Mouse (Mus musculus) adrenal gland, postnatal 25 days (tissue): ENCODE results near the gene Olfr1134. TPM values are rescaled to one million over a fixed set of nuclear protein-coding genes. Genes with fewer than 3 reads are reported as not detected.
"Not testable (repeated sequence)": the region's sequence is repeated elsewhere in the genome, so short reads cannot be mapped to it uniquely, and the experiment has no call there.

Source experiments
- DNase-seq: peaks from one replicate; pipeline ENCODE4 v3.0.0; 2021; ENCODE audit warnings: mixed read lengths
- long read RNA-seq: library from polyadenylated mRNA; stranded (forward); transcript quantifications from one replicate; pipeline ENCODE4 v2.0.0, GENCODE M21; 2021
- total RNA-seq: library from RNA; stranded (reverse); gene quantifications from 2 replicates; pipeline ENCODE4 v1.2.3, GENCODE M21; 2021

Gene Olfr1134
- not detected in 2 replicates for total RNA-seq
- long read RNA-seq, result 0 reads

DNA sequence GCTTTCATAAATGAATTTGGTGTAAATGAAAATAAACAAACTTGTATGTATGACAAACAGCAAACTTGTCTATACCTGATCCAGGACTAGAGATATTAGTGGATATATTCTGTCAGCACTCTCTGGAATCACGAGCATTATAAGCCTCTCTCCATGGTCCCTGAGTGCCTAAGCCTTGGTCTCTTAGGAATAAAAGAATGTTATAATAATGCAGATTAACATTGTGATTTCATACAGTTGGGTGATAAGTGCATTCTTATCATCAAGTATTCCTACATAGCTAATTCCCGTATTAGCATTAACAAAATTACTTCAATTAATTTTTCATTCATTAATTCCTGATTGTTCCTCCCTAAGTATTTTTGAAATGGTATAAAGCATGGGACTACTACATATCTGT is at the start of gene Olfr1134:
TSS of gene Olfr1134 (minus strand) at position 101 of the 400 bp plus-strand sequence.
- DNase-seq, result no peak

DNA sequence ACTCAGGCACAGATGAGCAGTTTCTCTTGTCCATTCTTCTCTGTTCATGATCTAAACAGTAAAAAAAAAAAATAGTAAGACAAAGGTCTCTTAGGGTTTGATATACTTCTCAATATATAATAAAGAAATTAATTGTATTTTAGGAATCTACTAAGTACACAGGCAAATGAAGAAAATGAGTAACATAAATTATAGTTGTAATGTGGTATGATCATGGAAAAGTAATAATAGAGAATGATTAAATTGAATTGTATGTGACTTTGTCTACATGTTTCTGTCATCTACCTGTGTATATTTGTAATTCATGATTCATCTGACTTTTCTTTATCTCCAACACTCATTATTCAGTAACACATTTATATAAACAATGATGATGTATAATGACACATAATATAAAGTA is 35.6 kb upstream of the Olfr1134 start, which contains the start of gene Olfr1136:
TSS of gene Olfr1136 (minus strand) at position 101 of the 400 bp plus-strand sequence.
- DNase-seq, result no peak

DNA sequence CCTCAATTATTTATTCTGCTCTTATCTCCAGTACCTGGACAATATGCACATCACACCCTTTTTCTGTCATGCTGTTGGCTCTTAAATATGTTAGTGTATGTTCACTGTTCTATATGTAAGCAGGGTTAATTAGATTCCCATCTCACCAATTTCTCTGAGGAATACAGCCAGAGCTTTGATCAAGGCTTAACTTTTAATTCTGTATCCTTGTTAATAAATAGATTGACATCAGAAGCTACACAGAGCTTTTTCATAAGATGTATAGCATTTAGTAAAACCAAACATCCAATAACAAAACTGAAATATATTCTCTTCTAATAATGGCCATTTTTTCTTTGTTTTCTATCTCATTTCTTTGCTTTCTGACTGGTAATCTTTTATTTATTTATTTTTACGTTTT is 15.3 kb upstream of the Olfr1134 start, which contains the start of gene Olfr1135:
TSS of gene Olfr1135 (minus strand) at position 101 of the 400 bp plus-strand sequence.
- no peak for DNase-seq

DNA sequence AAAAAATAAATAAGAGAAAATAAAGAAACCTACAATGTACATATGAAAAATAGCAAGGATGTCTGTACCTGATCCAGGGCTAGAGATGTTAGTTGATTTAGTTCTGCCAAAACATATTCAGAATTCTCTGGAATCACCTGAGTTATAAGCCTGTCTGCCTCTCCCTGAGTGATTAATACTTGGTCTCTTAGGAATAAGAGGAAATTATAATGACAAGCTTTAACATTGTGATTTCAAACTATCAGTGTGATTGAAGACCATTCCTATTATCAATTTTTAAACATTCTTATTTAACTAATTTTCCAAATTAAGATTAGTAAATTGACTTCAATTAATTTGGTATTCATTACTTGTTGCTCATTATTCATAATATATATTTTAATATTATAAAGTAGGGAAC is 11.0 kb downstream of the Olfr1134 start, which contains the start of gene Olfr1133:
TSS of gene Olfr1133 (minus strand) at position 101 of the 400 bp plus-strand sequence.
- no peak for DNase-seq

DNA sequence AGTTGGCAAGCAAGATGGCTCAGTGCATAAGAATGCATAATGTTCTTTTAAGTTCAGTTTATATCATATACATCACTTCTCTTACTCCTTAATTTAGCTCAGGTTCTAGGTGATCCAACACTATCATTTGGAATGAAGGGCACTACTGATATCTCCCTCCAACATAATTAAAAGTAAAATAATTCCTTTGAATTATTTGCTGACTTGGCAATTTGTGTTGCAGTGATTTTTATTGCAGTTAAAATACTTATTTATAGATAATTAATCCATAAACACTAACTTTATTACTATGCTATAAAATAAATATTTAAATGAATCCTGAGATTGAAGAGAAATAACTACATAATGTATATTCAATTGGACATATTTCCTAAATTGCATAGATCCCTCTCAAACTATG is 15.8 kb downstream of the Olfr1134 start:
- no peak for DNase-seq

DNA sequence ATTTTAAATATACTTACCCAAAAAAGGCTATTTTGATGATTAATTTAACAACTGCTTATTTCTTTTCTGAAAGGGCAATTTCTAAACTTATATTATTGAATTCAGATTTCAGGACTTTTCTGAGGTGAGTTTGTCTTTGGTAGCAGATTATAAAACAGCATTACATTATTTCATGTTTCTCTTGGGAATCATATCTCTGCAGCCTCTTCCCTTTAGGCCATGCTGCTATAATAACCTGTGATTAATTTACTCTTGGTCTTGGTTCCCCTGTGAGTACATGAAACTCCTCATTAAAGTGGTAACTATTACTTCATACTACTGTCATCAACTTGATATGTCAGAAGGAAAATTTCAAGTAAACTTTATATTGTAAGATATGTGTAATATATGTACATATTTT is 20.8 kb downstream of the Olfr1134 start, which contains the start of gene Olfr1132:
TSS of gene Olfr1132 (minus strand) at position 101 of the 400 bp plus-strand sequence.
- DNase-seq, result no peak

GRCm38 (mm10) chr2:87626804-87627203 is 31.5 kb downstream of the Olfr1134 start, which contains the start of gene Olfr1131:
TSS of gene Olfr1131 (plus strand) at chr2:87627104.
- no peak for DNase-seq

- DNase-seq, result not testable (repeated sequence)
These were observed 52.3 kb downstream of the Olfr1134 start, which contains the start of gene Olfr1130 for GRCm38 (mm10) chr2:87605912-87606311. TSS of gene Olfr1130 (plus strand) at chr2:87606212.

Other genes starting within 250 kb of the Olfr1134 start
- not detected in 2 replicates for gene Olfr1123, start 241.8 kb downstream of the Olfr1134 start, total RNA-seq
- not detected in 2 replicates for gene Olfr1124, start 228.2 kb downstream of the Olfr1134 start, total RNA-seq
- gene Olfr1126, start 204.5 kb downstream of the Olfr1134 start, total RNA-seq, result not detected in 2 replicates
- gene Pramel7, start 161.4 kb downstream of the Olfr1134 start, total RNA-seq, result not detected in 2 replicates
- not detected in 2 replicates for gene Pramel6, start 151.9 kb downstream of the Olfr1134 start, total RNA-seq
- not detected in 2 replicates for gene Olfr153, start 126.7 kb downstream of the Olfr1134 start, total RNA-seq
- not detected in 2 replicates for gene Olfr1128, start 112.9 kb downstream of the Olfr1134 start, total RNA-seq
- gene Olfr1129, start 84.6 kb downstream of the Olfr1134 start, total RNA-seq, result not detected in 2 replicates
- gene Olfr1130, start 52.2 kb downstream of the Olfr1134 start, total RNA-seq, result not detected in 2 replicates
- not detected in 2 replicates for gene Olfr1131, start 31.4 kb downstream of the Olfr1134 start, total RNA-seq
- not detected in 2 replicates for gene Olfr1132, start 20.9 kb downstream of the Olfr1134 start, total RNA-seq
- gene Olfr1133, start 11.1 kb downstream of the Olfr1134 start, total RNA-seq, result not detected in 2 replicates
- gene Olfr1135, start 15.2 kb upstream of the Olfr1134 start, total RNA-seq, result not detected in 2 replicates
- gene Olfr1136, start 35.5 kb upstream of the Olfr1134 start, total RNA-seq, result not detected in 2 replicates
- not detected in 2 replicates for gene Olfr1137, start 54.7 kb upstream of the Olfr1134 start, total RNA-seq
- gene Olfr1138, start 81.5 kb upstream of the Olfr1134 start, total RNA-seq, result not detected in 2 replicates
- gene Olfr1140, start 85.3 kb upstream of the Olfr1134 start, total RNA-seq, result not detected in 2 replicates
- not detected in 2 replicates for gene Olfr1141, start 95.5 kb upstream of the Olfr1134 start, total RNA-seq
- not detected in 2 replicates for gene Olfr152, start 121.0 kb upstream of the Olfr1134 start, total RNA-seq
- not detected in 2 replicates for gene Olfr1143, start 142.1 kb upstream of the Olfr1134 start, total RNA-seq
- gene Olfr1145, start 151.4 kb upstream of the Olfr1134 start, total RNA-seq, result not detected in 2 replicates
- not detected in 2 replicates for gene Olfr1148, start 172.1 kb upstream of the Olfr1134 start, total RNA-seq
- gene Olfr1150-ps1, start 185.5 kb upstream of the Olfr1134 start, total RNA-seq, result not detected in 2 replicates
- gene Olfr1151, start 197.4 kb upstream of the Olfr1134 start, total RNA-seq, result not detected in 2 replicates
- not detected in 2 replicates for gene Olfr1152, start 208.0 kb upstream of the Olfr1134 start, total RNA-seq
- not detected in 2 replicates for gene Olfr1153, start 236.5 kb upstream of the Olfr1134 start, total RNA-seq
- gene Olfr1154, start 246.7 kb upstream of the Olfr1134 start, total RNA-seq, result not detected in 2 replicates